Mouse (Mus musculus): ENCODE measurements around the gene Cyp1a1.

GRCm38 (mm10) chr9:57750901-57751300, 63.2 kb downstream of the Cyp1a1 start:
- TF ChIP-seq POLR2A (IDR thresholded peaks at IDR 0.05; ENCODE audit: extremely low read depth, insufficient read depth, low read length) (no peak), CTCF (IDR thresholded peaks at IDR 0.05; ENCODE audit: low read depth, low read length) (no peak)
